Mouse (Mus musculus) embryonic facial prominence, embryonic 11.5 days (tissue): ENCODE measurements around the gene Syt16. TPM values are rescaled to one million over a fixed set of nuclear protein-coding genes. Genes with fewer than 3 reads are reported as not detected.

Experiments
- ATAC-seq: fragments of 200-750 bp; cut with Nextera tagmentation; replicated peaks from 2 replicates; pipeline ENCODE4 v1.8.0; 2017; ENCODE audit warnings: low read depth; ENCODE audit not compliant: insufficient number of reproducible peaks, low FRiP score, low TSS enrichment
- DNase-seq: peaks from one replicate; pipeline ENCODE4 v3.0.0-alpha.2; 2015; ENCODE audit warnings: low spot score
- H3K27ac ChIP-seq: fragments of 300-500 bp; sonication (generic); replicated peaks from 2 replicates; pipeline ENCODE4 v1.5.1; 2014; ENCODE audit warnings: mild to moderate bottlenecking, low read depth, low read length, control low read depth
- H3K27me3 ChIP-seq: fragments of 300-500 bp; sonication (generic); 2 replicates; pipeline ENCODE4 v1.6.1; 2014; ENCODE audit warnings: mild to moderate bottlenecking, low read length, moderate library complexity, mixed read lengths; ENCODE audit not compliant: control insufficient read depth, insufficient read depth
- H3K36me3 ChIP-seq: fragments of 300-500 bp; sonication (generic); replicated peaks from 2 replicates; pipeline ENCODE4 v1.6.1; 2014; ENCODE audit warnings: low read depth, mild to moderate bottlenecking, low read length, moderate library complexity, mixed read lengths; ENCODE audit not compliant: control insufficient read depth, insufficient read depth
- H3K4me1 ChIP-seq: fragments of 300-500 bp; sonication (generic); 2 replicates; pipeline ENCODE4 v1.6.1; 2014; ENCODE audit warnings: low read length, mixed read lengths; ENCODE audit not compliant: control insufficient read depth, insufficient read depth
- H3K4me2 ChIP-seq: fragments of 300-500 bp; sonication (generic); 2 replicates; pipeline ENCODE4 v1.6.1; 2014; ENCODE audit warnings: low read depth, mild to moderate bottlenecking, control low read depth, low read length, moderate library complexity
- H3K4me3 ChIP-seq: fragments of 300-500 bp; sonication (generic); 2 replicates; pipeline ENCODE4 v1.5.1; 2014; ENCODE audit warnings: low read depth, low read length, control low read depth
- H3K9ac ChIP-seq: fragments of 300-500 bp; sonication (generic); replicated peaks from 2 replicates; pipeline ENCODE4 v1.6.1; 2014; ENCODE audit warnings: mild to moderate bottlenecking, control low read depth, low read length
- H3K9me3 ChIP-seq: fragments of 300-500 bp; sonication (generic); replicated peaks from 2 replicates; pipeline ENCODE4 v1.6.1; 2016; ENCODE audit warnings: mild to moderate bottlenecking, low read length, inconsistent platforms, mixed read lengths; ENCODE audit not compliant: control insufficient read depth
- WGBS: fragments of 180-500 bp; shearing (Covaris S2); extraction: QIAGEN DNeasy Blood & Tissue Kit; methylation state at CpG from one replicate; pipeline ENCODE4 v1.1.7; 2014; 5-methylcytosine and 5-hydroxymethylcytosine counted together
- polyA plus RNA-seq: library from polyadenylated mRNA; unstranded; fragments of >200 nt; fragmentation: Nextera tagmentation; extraction: Ambion mirVana; gene quantifications from 2 replicates; pipeline ENCODE4 v1.2.1, GENCODE M21; 2014

The Syt16 gene
- polyA plus RNA-seq, 1 experiment from 2014 or later, result 5.2 TPM

- Histone ChIP-seq H3K36me3 (no peaks in the 10 kb centered on the region), H3K9ac (no peak overlapping the region), H3K4me2 (no peak overlapping the region), H3K27ac (no peak overlapping the region), H3K4me3 (no peak overlapping the region), H3K9me3 (no peaks in the 10 kb centered on the region), H3K27me3 (no peaks in the 10 kb centered on the region), H3K4me1 (no peaks in the 10 kb centered on the region)
- ATAC-seq (no peak), DNase-seq (no peak)
- 78% methylated on average over 3 of the region's 3 CpGs for WGBS
These were observed 315.1 kb downstream of the Syt16 start for GRCm38 (mm10) chr12:74312611-74313010.

- H3K36me3 ChIP-seq, result no peaks in the 10 kb centered on the region
- no peaks in the 10 kb centered on the region for H3K4me1 ChIP-seq
- WGBS, result 41% methylated on average over 2 of the region's 2 CpGs
- H3K27me3 ChIP-seq, result no peaks in the 10 kb centered on the region
- no peak overlapping the region for H3K4me2 ChIP-seq
- H3K27ac ChIP-seq, result no peak overlapping the region
- H3K9ac ChIP-seq, result no peak overlapping the region
- ATAC-seq, result no peak; the same call in 1 of the 2 replicates
- DNase-seq, result no peak
- no peak overlapping the region for H3K4me3 ChIP-seq
- no peaks in the 10 kb centered on the region for H3K9me3 ChIP-seq
These were observed 317.8 kb downstream of the Syt16 start for GRCm38 (mm10) chr12:74315221-74315620.

- peak within 1 kb of the TSS; percentile 51 for H3K4me2 ChIP-seq
- no peaks in the 10 kb centered on the region for H3K36me3 ChIP-seq
- peak within 1 kb of the TSS; percentile 41 for H3K4me3 ChIP-seq
- H3K9me3 ChIP-seq, result no peaks in the 10 kb centered on the region
- peak within 1 kb of the TSS; percentile 61 for H3K9ac ChIP-seq
- no peaks in the 10 kb centered on the region for H3K27me3 ChIP-seq
- no peak within 1 kb of the TSS; the same call in 1 of the 2 replicates for H3K27ac ChIP-seq
- H3K4me1 ChIP-seq, result no peaks in the 10 kb centered on the region
- ATAC-seq (peak; percentile 58; the same call in 1 of the 2 replicates), DNase-seq (peak; percentile 40)
- WGBS, result 33% methylated on average over 14 of the region's 18 CpGs
These were observed 319.0 kb downstream of the Syt16 start, which contains the start of gene Gm11042 for GRCm38 (mm10) chr12:74316344-74316973. TSS of gene Gm11042 (minus strand) at chr12:74316394.

- H3K4me1 ChIP-seq, result no peaks in the 10 kb centered on the region
- no peaks in the 10 kb centered on the region for H3K27me3 ChIP-seq
- WGBS, result 14% methylated on average over 15 of the region's 15 CpGs
- H3K27ac ChIP-seq, result no peak overlapping the region
- DNase-seq (peak; percentile 91), ATAC-seq (peak; percentile 52)
- H3K4me3 ChIP-seq, result peak overlapping the region; percentile 41
- peak overlapping the region; percentile 51 for H3K4me2 ChIP-seq
- H3K9ac ChIP-seq, result peak overlapping the region; percentile 61
- H3K36me3 ChIP-seq, result no peaks in the 10 kb centered on the region
- H3K9me3 ChIP-seq, result no peaks in the 10 kb centered on the region
These were observed 319.7 kb downstream of the Syt16 start for GRCm38 (mm10) chr12:74316989-74317759.

- Histone ChIP-seq H3K27ac (no peak overlapping the region), H3K4me1 (no peaks in the 10 kb centered on the region), H3K27me3 (no peaks in the 10 kb centered on the region), H3K9me3 (no peaks in the 10 kb centered on the region), H3K36me3 (no peaks in the 10 kb centered on the region), H3K4me3 (no peak overlapping the region), H3K9ac (no peak overlapping the region), H3K4me2 (no peak overlapping the region)
- DNase-seq, result peak; percentile 88
- ATAC-seq, result no peak
- 19% methylated on average over 10 of the region's 10 CpGs for WGBS
These were observed 322.9 kb downstream of the Syt16 start for GRCm38 (mm10) chr12:74320318-74320717.

- Histone ChIP-seq H3K36me3 (no peaks in the 10 kb centered on the region), H3K4me3 (no peak overlapping the region), H3K4me2 (no peak overlapping the region), H3K9me3 (no peaks in the 10 kb centered on the region), H3K4me1 (no peaks in the 10 kb centered on the region), H3K27me3 (no peaks in the 10 kb centered on the region), H3K9ac (no peak overlapping the region), H3K27ac (no peak overlapping the region)
- WGBS, result 81% methylated on average over 5 of the region's 5 CpGs
- ATAC-seq (no peak), DNase-seq (no peak)
These were observed 324.5 kb downstream of the Syt16 start for GRCm38 (mm10) chr12:74321981-74322380.

Other genes starting within 250 kb of the Syt16 start
- 139 and 149 TPM in 2 replicates for gene Hif1a, start 96.3 kb upstream of the Syt16 start, polyA plus RNA-seq
- gene Gm49321, start 60.0 kb upstream of the Syt16 start, polyA plus RNA-seq, result 14.8 and 15.0 TPM in 2 replicates
- 20.5 and 23.8 TPM in 2 replicates for gene Snapc1, start 33.2 kb upstream of the Syt16 start, polyA plus RNA-seq